Mouse (Mus musculus) liver, embryonic 16.5 days (tissue): ENCODE measurements around the gene Rab11fip4. TPM values are rescaled to one million over a fixed set of nuclear protein-coding genes. Genes with fewer than 3 reads are reported as not detected.

ENCODE experiments used
- ATAC-seq: fragments of 200-750 bp; cut with Nextera tagmentation; 2 replicates; pipeline ENCODE4 v1.8.0; 2017; ENCODE audit warnings: low read depth, mild to moderate bottlenecking, moderate number of reproducible peaks, moderate library complexity
- H3K27ac ChIP-seq: fragments of 300-500 bp; sonication (generic); 2 replicates; pipeline ENCODE4 v1.5.1; 2014; ENCODE audit warnings: mild to moderate bottlenecking, low read length
- H3K27me3 ChIP-seq: fragments of 300-500 bp; sonication (generic); 2 replicates; pipeline ENCODE4 v1.6.1; 2014; ENCODE audit warnings: low read depth, low read length, mixed read lengths; ENCODE audit not compliant: control insufficient read depth, insufficient read depth
- H3K36me3 ChIP-seq: fragments of 300-500 bp; sonication (generic); 2 replicates; pipeline ENCODE4 v1.6.1; 2014; ENCODE audit warnings: mild to moderate bottlenecking; ENCODE audit not compliant: control insufficient read depth, insufficient read depth
- H3K4me1 ChIP-seq: fragments of 300-500 bp; sonication (generic); 2 replicates; pipeline ENCODE4 v1.6.1; 2014; ENCODE audit warnings: low read depth, low read length, mixed read lengths; ENCODE audit not compliant: control insufficient read depth
- H3K4me2 ChIP-seq: fragments of 300-500 bp; sonication (generic); 2 replicates; pipeline ENCODE4 v1.6.1; 2014; ENCODE audit warnings: low read depth, low read length, mixed read lengths
- H3K4me3 ChIP-seq: fragments of 300-500 bp; sonication (generic); 2 replicates; pipeline ENCODE4 v1.5.1; 2014; ENCODE audit warnings: low read depth, mild to moderate bottlenecking, low read length
- H3K9ac ChIP-seq: fragments of 300-500 bp; sonication (generic); 2 replicates; pipeline ENCODE4 v1.6.1; 2014; ENCODE audit warnings: low read depth, low read length
- H3K9me3 ChIP-seq: fragments of 300-500 bp; sonication (generic); replicated peaks from 2 replicates; pipeline ENCODE4 v1.6.1; 2016; ENCODE audit warnings: low read length; ENCODE audit not compliant: control insufficient read depth
- WGBS: fragments of 180-500 bp; shearing (Covaris S2); extraction: QIAGEN DNeasy Blood & Tissue Kit; methylation state at CpG from one replicate; pipeline ENCODE4 v1.1.7; 2014; ENCODE audit not compliant: insufficient replicate concordance; 5-methylcytosine and 5-hydroxymethylcytosine counted together
- polyA plus RNA-seq: library from polyadenylated mRNA; unstranded; fragments of >200 nt; fragmentation: Nextera tagmentation; extraction: Ambion mirVana; gene quantifications from 2 replicates; pipeline ENCODE4 v1.2.1, GENCODE M21; 2015

The Rab11fip4 gene
- polyA plus RNA-seq, 1 experiment from 2014 or later, result 1.3 TPM

DNA sequence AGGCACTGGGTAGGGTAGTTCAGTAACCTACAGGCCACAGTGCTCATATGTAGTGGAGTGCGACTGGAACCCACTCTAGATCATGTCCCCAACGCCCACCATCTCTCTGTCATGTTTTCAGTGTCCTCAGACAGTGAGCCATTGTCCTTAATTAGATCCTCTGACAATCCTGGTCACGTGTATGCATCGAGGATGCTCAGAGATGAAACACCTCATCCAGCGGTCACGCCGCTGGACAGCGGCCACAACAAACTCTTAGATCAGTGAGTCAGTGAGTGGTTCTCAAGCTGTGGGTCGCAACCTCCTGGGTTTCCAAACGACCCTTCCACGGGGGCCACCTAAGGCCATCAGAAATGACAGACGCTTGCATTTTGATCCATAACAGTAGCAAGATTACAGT is 84.3 kb downstream of the Rab11fip4 start:
- Histone ChIP-seq H3K9me3 (no peaks in the 10 kb centered on the region), H3K27ac (no peak overlapping the region), H3K27me3 (no peaks in the 10 kb centered on the region), H3K36me3 (no peaks in the 10 kb centered on the region), H3K4me3 (no peak overlapping the region), H3K4me2 (no peak overlapping the region), H3K4me1 (peaks cover 11% of the 10 kb centered on the region), H3K9ac (no peak overlapping the region)
- no peak for ATAC-seq
- 70% methylated on average over 12 of the region's 12 CpGs for WGBS

DNA sequence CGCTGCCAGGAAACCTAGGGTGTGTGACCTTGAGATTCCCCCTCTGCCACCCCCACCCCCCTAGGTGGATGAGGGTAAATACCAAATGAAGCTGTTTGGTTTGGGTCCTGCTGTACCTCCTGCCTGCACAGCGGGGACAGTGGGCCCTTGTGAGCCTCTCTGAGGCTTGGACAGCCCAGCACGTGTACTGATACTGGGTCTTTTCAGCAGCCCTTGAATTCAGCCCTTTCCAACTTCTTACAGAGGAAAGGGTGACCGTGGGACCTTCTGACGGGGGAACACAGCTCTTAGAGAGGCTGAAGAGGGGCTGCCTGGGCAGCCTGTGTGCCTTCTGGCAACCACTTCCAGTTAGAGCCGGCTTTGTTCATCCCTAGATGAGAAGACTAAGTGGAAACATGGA is 85.0 kb downstream of the Rab11fip4 start:
- 64% methylated on average over 6 of the region's 6 CpGs for WGBS
- ATAC-seq, result no peak
- no peaks in the 10 kb centered on the region for H3K9me3 ChIP-seq
- no peaks in the 10 kb centered on the region for H3K36me3 ChIP-seq
- H3K4me1 ChIP-seq, result peaks cover 9% of the 10 kb centered on the region
- no peak overlapping the region for H3K4me3 ChIP-seq
- no peak overlapping the region for H3K27ac ChIP-seq
- no peak overlapping the region for H3K4me2 ChIP-seq
- H3K27me3 ChIP-seq, result no peaks in the 10 kb centered on the region
- no peak overlapping the region for H3K9ac ChIP-seq

DNA sequence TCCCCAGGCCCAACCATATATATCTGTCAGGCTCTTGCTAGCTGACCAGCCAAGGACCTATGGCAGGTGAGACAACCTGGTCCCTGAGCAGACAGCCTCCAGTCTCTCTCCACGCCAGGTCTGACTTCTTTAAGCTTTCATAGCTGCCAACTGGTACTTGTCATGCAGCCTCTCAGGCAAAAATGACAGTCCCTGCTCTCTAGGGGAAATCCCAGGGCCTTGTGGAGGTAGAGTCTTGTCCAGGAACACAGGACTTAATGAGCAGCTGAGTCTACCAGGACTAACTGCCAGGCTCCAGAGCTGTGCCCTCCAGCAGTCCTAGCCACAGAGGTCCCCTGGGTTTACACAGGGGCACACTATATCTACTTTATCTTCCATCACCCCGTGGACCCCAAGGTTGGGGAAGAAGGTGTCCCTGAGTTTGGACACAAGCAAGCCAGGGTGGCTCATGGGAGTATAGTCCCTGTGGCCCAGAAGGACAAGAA is 85.5 kb downstream of the Rab11fip4 start:
- no peak overlapping the region for H3K27ac ChIP-seq
- no peak overlapping the region for H3K4me3 ChIP-seq
- H3K4me1 ChIP-seq, result peaks cover 8% of the 10 kb centered on the region
- WGBS, result 62% methylated on average over 2 of the region's 2 CpGs
- H3K4me2 ChIP-seq, result no peak overlapping the region
- ATAC-seq, result no peak
- no peak overlapping the region for H3K9ac ChIP-seq
- no peaks in the 10 kb centered on the region for H3K9me3 ChIP-seq
- H3K36me3 ChIP-seq, result no peaks in the 10 kb centered on the region
- no peaks in the 10 kb centered on the region for H3K27me3 ChIP-seq

DNA sequence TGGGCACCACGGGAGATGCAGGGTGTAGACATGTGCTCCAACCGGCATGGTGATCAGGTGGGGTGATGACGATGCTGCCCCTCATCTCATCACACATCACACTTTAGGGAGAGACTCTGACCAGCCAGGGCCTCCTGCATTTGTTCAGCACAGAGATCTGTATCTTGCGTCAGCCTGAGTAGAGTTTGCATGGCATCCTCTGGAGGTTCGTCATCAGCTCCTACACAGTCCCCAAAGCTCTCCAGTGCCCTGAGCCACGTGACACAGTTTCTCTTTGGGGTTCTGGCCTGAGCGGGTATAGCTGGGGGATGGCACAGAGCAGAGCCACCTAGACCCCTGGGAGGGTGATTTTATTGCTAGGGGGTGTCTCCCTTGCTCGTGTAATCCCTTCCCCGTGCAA is 86.4 kb downstream of the Rab11fip4 start:
- no peaks in the 10 kb centered on the region for H3K27me3 ChIP-seq
- peaks cover 8% of the 10 kb centered on the region for H3K4me1 ChIP-seq
- no peak overlapping the region for H3K4me3 ChIP-seq
- no peaks in the 10 kb centered on the region for H3K9me3 ChIP-seq
- no peak overlapping the region for H3K9ac ChIP-seq
- H3K27ac ChIP-seq, result no peak overlapping the region
- no peaks in the 10 kb centered on the region for H3K36me3 ChIP-seq
- H3K4me2 ChIP-seq, result no peak overlapping the region
- ATAC-seq, result no peak
- 60% methylated on average over 9 of the region's 9 CpGs for WGBS

DNA sequence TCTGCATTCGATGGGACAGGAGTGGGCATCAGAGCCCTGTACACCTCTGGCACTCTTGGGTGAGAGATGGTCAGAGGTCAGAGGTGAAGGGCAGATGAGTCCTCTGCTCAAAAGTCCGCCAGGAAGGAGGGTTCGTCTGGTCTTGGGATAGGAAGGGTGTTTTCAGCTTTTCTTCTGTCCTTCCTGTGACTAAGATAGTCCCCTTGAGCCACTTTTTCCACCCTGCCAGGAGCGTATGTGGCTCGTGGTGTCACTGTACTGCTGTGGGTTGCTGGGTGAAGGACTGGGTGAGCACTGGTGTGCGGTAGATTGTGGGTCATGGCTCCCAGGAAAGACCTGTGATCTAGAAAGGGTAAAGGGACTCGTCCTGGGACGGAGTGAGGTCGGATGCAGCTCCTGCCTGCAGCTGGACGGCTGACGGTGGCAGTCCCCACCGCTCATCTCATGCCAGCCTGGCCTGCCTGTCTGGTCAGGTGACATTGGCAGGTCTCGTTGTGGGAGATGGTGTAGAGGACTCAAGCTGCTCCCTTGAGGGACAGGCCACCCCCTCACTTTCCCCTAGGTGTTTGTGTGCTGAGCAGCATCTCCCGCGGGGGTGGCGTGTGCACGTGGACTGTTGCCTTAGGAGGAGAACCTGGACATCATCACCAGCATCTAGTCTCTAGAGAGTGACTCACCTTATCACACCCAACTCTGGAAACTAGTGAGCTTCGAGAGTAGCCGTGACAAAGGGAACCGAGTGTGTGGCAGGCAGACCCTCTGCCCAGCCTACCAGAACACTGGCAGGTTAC is 87.5 kb downstream of the Rab11fip4 start:
- H3K9me3 ChIP-seq, result no peaks in the 10 kb centered on the region
- H3K4me2 ChIP-seq, result no peak overlapping the region
- ATAC-seq, result no peak
- no peak overlapping the region for H3K9ac ChIP-seq
- H3K4me1 ChIP-seq, result peaks cover 2% of the 10 kb centered on the region
- no peaks in the 10 kb centered on the region for H3K36me3 ChIP-seq
- H3K27me3 ChIP-seq, result no peaks in the 10 kb centered on the region
- H3K27ac ChIP-seq, result no peak overlapping the region
- no peak overlapping the region for H3K4me3 ChIP-seq
- WGBS, result 69% methylated on average over 20 of the region's 20 CpGs

DNA sequence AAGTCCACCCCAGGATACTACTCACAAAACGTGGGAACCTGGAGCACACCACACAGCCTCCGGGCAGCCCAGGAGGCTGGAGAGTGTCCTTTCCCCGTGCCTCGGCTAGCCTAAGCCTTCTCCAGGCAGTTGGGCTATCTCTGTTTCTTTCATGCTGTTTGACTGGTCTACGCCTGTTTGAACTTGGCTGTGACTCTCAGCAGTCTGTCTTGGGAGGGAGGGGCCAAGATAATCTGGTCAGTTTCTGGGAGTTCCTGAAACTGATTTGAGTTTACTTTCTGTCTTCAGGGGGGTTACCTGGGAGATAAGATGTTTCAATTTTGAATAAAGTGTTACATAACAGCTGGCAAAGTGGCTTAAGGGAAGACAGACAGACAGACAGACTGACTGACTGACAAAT is 88.9 kb downstream of the Rab11fip4 start:
- Histone ChIP-seq H3K9ac (no peak overlapping the region), H3K27me3 (no peaks in the 10 kb centered on the region), H3K4me2 (no peak overlapping the region), H3K4me3 (no peak overlapping the region), H3K27ac (no peak overlapping the region), H3K4me1 (no peaks in the 10 kb centered on the region; the same call in 1 of the 2 replicates), H3K9me3 (no peaks in the 10 kb centered on the region), H3K36me3 (no peaks in the 10 kb centered on the region)
- ATAC-seq, result no peak
- 60% methylated on average over 5 of the region's 5 CpGs for WGBS

DNA sequence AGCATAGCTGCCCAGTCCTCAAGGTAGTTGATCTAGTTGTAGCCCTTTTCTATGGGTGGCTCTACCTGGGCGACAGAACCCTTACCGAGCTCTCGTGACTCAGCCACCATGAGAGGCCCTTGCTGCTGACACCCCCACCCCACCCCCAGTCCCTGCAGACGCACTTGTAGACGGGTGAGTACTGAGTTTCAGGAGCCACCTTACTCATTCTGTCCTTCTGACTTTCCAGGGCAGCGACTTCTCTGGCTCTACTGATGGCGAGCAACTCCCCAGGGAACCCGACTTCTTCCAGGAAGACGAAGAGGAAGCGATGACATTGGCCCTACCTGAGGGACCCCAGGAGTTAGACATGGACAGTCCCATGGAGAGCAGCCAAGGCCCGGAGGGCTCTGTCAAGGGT is 89.5 kb downstream of the Rab11fip4 start:
- H3K36me3 ChIP-seq, result no peaks in the 10 kb centered on the region
- H3K9ac ChIP-seq, result no peak overlapping the region
- 77% methylated on average over 11 of the region's 11 CpGs for WGBS
- no peak for ATAC-seq
- H3K4me3 ChIP-seq, result no peak overlapping the region
- H3K9me3 ChIP-seq, result no peaks in the 10 kb centered on the region
- H3K4me1 ChIP-seq, result no peaks in the 10 kb centered on the region; the same call in 1 of the 2 replicates
- H3K4me2 ChIP-seq, result no peak overlapping the region
- no peaks in the 10 kb centered on the region for H3K27me3 ChIP-seq
- H3K27ac ChIP-seq, result no peak overlapping the region

DNA sequence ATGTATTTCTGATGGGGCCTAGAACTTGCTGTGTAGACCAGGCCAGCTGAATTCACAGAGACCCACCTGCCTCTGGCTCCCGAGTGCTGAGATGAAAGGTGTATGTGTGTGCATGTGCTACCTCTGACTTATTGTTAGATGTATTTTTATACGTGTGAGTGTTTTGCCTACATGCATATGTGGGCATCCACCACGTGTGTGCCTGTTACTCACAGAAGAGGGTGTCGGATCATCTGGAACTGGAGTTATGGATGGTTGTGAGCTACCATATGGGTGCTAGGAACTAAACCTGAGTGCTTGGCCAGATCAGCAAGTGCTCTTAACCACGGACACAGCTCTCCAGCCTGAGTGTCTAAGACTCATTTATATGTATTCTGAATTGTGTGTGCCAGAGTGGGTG is 90.2 kb downstream of the Rab11fip4 start:
- no peak overlapping the region for H3K27ac ChIP-seq
- H3K4me1 ChIP-seq, result no peaks in the 10 kb centered on the region
- no peak overlapping the region for H3K4me3 ChIP-seq
- H3K9ac ChIP-seq, result no peak overlapping the region
- ATAC-seq, result no peak
- no peaks in the 10 kb centered on the region for H3K27me3 ChIP-seq
- no peak overlapping the region for H3K4me2 ChIP-seq
- 55% methylated on average over 5 of the region's 5 CpGs for WGBS
- no peaks in the 10 kb centered on the region for H3K36me3 ChIP-seq
- no peaks in the 10 kb centered on the region for H3K9me3 ChIP-seq

DNA sequence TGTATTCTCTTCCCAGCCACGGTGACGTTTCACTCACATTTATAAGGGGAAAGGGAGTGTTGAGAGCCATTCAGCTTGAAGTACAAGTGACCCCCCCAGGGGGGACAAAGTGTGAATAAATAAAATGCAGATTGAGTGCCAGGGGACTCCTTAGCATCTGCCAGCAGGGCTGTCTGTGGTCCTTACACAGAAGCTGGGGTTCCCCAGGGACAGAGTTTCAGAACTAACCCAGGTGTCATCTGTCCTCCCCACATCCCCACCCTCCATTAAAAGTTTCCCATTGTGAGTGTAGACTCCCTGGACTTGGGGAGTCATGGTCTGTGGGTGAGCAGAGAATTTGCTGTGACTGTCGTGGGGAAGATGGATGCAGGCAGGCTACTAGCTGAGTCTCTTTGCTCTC is 90.8 kb downstream of the Rab11fip4 start:
- WGBS, result 34% methylated on average over 3 of the region's 3 CpGs
- Histone ChIP-seq H3K4me2 (no peak overlapping the region), H3K9me3 (no peaks in the 10 kb centered on the region), H3K9ac (no peak overlapping the region), H3K4me3 (no peak overlapping the region), H3K4me1 (no peaks in the 10 kb centered on the region), H3K36me3 (no peaks in the 10 kb centered on the region), H3K27ac (no peak overlapping the region), H3K27me3 (no peaks in the 10 kb centered on the region)
- ATAC-seq, result no peak
